ENCODE assay signal across 22 mouse cellular contexts in genomic region chr7:91214921-91215320, GRCm38 (mm10).
DNase-seq lines count a peak whose midpoint lies in the region; ATAC-seq lines count a peak whose summit lies in the region.
"Had no signal": no experiment of that assay in that cellular context is flagged by ENCODE, and none has a peak within 500 bp of the region (broad histone marks: within the 10 kb centered on the region; RNA-seq: fewer than 3 reads in every experiment).

No protein-coding gene starts in this region.

- no peak for ATAC-seq in embryonic facial prominence, embryonic 14.5 days (ENCODE audit: low read depth)
- ATAC-seq in neural tube, embryonic 12.5 days (ENCODE audit: low FRiP score, low read depth): peak; percentile 62; the same call in 1 of the 2 replicates
- ATAC-seq: forebrain, embryonic 15.5 days; Patski had no signal

- H3K27me3 ChIP-seq in embryonic facial prominence, embryonic 14.5 days (replicated peaks; ENCODE audit: control insufficient read depth, insufficient read depth, low read length): no peaks in the 10 kb centered on the region
- H3K27me3 ChIP-seq in embryonic facial prominence, embryonic 10.5 days (replicated peaks; ENCODE audit: low read depth, poor library complexity, severe bottlenecking): no peaks in the 10 kb centered on the region
- no peaks in the 10 kb centered on the region for H3K27me3 ChIP-seq in neural tube, embryonic 12.5 days (replicated peaks)
- H3K27me3 ChIP-seq: embryonic facial prominence, embryonic 12.5 days; forebrain, embryonic 12.5 days; forebrain, embryonic 15.5 days; hindbrain, embryonic 12.5 days; hindbrain, embryonic 15.5 days; Patski had no signal

- intact Hi-C loops in left cerebral cortex, postnatal 4 days (cut with DNase I): loop anchor here (10.0 kb wide), 1 partner anchor 120 kb away; no protein-coding TSS in a partner anchor

- H3K4me1 ChIP-seq in embryonic facial prominence, embryonic 14.5 days (ENCODE audit: control insufficient read depth, insufficient read depth, low read length): no peaks in the 10 kb centered on the region
- H3K4me1 ChIP-seq in embryonic facial prominence, embryonic 10.5 days: 0 out of 2 replicates have a peak, but pooled peaks cover 5% of the 10 kb centered on the region
- H3K4me1 ChIP-seq in neural tube, embryonic 12.5 days: no peaks in the 10 kb centered on the region
- H3K4me1 ChIP-seq: embryonic facial prominence, embryonic 12.5 days; hindbrain, embryonic 12.5 days; hindbrain, embryonic 15.5 days had no signal

- no peak overlapping the region for H3K27ac ChIP-seq in embryonic facial prominence, embryonic 14.5 days (replicated peaks; ENCODE audit: low read depth, low read length)
- no peak overlapping the region for H3K27ac ChIP-seq in embryonic facial prominence, embryonic 10.5 days (replicated peaks)
- no peak overlapping the region for H3K27ac ChIP-seq in neural tube, embryonic 12.5 days
- H3K27ac ChIP-seq: embryonic facial prominence, embryonic 12.5 days; forebrain, embryonic 12.5 days; forebrain, embryonic 15.5 days; gastrocnemius, adult 2 months; hindbrain, embryonic 12.5 days; hindbrain, embryonic 15.5 days had no signal

- H3K9me3 ChIP-seq in embryonic facial prominence, embryonic 14.5 days (ENCODE audit: control insufficient read depth, low read length): no peaks in the 10 kb centered on the region
- H3K9me3 ChIP-seq in embryonic facial prominence, embryonic 10.5 days: no peaks in the 10 kb centered on the region
- no peaks in the 10 kb centered on the region for H3K9me3 ChIP-seq in neural tube, embryonic 12.5 days
- H3K9me3 ChIP-seq: embryonic facial prominence, embryonic 12.5 days; forebrain, embryonic 12.5 days; forebrain, embryonic 15.5 days; hindbrain, embryonic 12.5 days; hindbrain, embryonic 15.5 days had no signal

- WGBS in embryonic facial prominence, embryonic 14.5 days: 72% methylated on average over 1 of the region's 1 CpGs
- WGBS in embryonic facial prominence, embryonic 10.5 days: 81% methylated on average over 1 of the region's 1 CpGs
- 20% methylated on average over 1 of the region's 1 CpGs for WGBS in neural tube, embryonic 12.5 days

- no peak overlapping the region for H3K4me2 ChIP-seq in embryonic facial prominence, embryonic 14.5 days (ENCODE audit: low read depth, low read length)
- H3K4me2 ChIP-seq in neural tube, embryonic 12.5 days (replicated peaks): no peak overlapping the region
- H3K4me2 ChIP-seq: embryonic facial prominence, embryonic 12.5 days; forebrain, embryonic 12.5 days; forebrain, embryonic 15.5 days; heart, embryonic 11.5 days; hindbrain, embryonic 12.5 days; hindbrain, embryonic 15.5 days had no signal

- no peak overlapping the region for H3K9ac ChIP-seq in embryonic facial prominence, embryonic 14.5 days (ENCODE audit: low read depth, low read length)
- no peak overlapping the region for H3K9ac ChIP-seq in neural tube, embryonic 12.5 days
- H3K9ac ChIP-seq: embryonic facial prominence, embryonic 12.5 days; forebrain, embryonic 12.5 days; forebrain, embryonic 15.5 days; hindbrain, embryonic 12.5 days; hindbrain, embryonic 15.5 days had no signal

- DNase-seq in embryonic facial prominence, embryonic 14.5 days (ENCODE audit: low spot score): peak; percentile 3
- DNase-seq in embryonic facial prominence, embryonic 10.5 days (ENCODE audit: low spot score): no peak
- DNase-seq in neural tube, embryonic 10.5 days (ENCODE audit: extremely low spot score, low spot score): no peak
- peak; percentile 81 for DNase-seq in retina, postnatal 1 day
- no peak for DNase-seq in left cerebral cortex, postnatal 4 days
- DNase-seq: adrenal gland, postnatal 10 days; adrenal gland, postnatal 36 days; cerebellum, adult 18-20 months; cerebellum, adult 9-10 months; cerebellum, postnatal 14 days; gastrocnemius, adult 2 months; gastrocnemius, postnatal 14 days; heart, adult 11 months had no signal

- H3K36me3 ChIP-seq in embryonic facial prominence, embryonic 14.5 days (ENCODE audit: control insufficient read depth, insufficient read depth, low read length): no peaks in the 10 kb centered on the region
- H3K36me3 ChIP-seq in embryonic facial prominence, embryonic 10.5 days (replicated peaks): no peaks in the 10 kb centered on the region
- no peaks in the 10 kb centered on the region for H3K36me3 ChIP-seq in neural tube, embryonic 12.5 days
- H3K36me3 ChIP-seq: embryonic facial prominence, embryonic 12.5 days; forebrain, embryonic 12.5 days; forebrain, embryonic 15.5 days; hindbrain, embryonic 12.5 days; hindbrain, embryonic 15.5 days had no signal

- H3K4me3 ChIP-seq in embryonic facial prominence, embryonic 14.5 days (ENCODE audit: low read depth, low read length): no peak overlapping the region
- no peak overlapping the region for H3K4me3 ChIP-seq in embryonic facial prominence, embryonic 10.5 days
- no peak overlapping the region for H3K4me3 ChIP-seq in neural tube, embryonic 12.5 days
- H3K4me3 ChIP-seq: embryonic facial prominence, embryonic 12.5 days; erythroblast, embryonic 14.5 days; forebrain, embryonic 12.5 days; forebrain, embryonic 15.5 days; gastrocnemius, adult 2 months; hindbrain, embryonic 12.5 days; hindbrain, embryonic 15.5 days had no signal

Comparison
In these comparisons a context has a peak if more than half of its experiments do, and no peak if none do; other contexts are left out.
1. DNase-seq: peak in embryonic facial prominence, embryonic 14.5 days (single experiment) and retina, postnatal 1 day (single experiment); none in embryonic facial prominence, embryonic 10.5 days (single experiment), neural tube, embryonic 10.5 days (single experiment) and left cerebral cortex, postnatal 4 days (single experiment).